Mouse (Mus musculus): ENCODE results near the gene Fbxo5.

GRCm38 (mm10) chr10:5815968-5816367, 10.6 kb upstream of the Fbxo5 start:
- TF ChIP-seq GATA1 (IDR thresholded peaks at IDR 0.05; ENCODE audit: low read length) (no peak), TAL1 (IDR thresholded peaks at IDR 0.05; ENCODE audit: low read length) (no peak)

Measured in erythroblast, embryonic 14.5 days (primary cell).